Mouse (Mus musculus) testis, postnatal 14 days (tissue): ENCODE measurements at regions not wholly inside any gene's neighbourhood (a gene's known extent, or its start where the extent isn't known, plus 50 kb on each side); places are given as distances from the start of the nearest gene placed in this dataset.

Source experiments
- DNase-seq: peaks from one replicate; pipeline ENCODE4 v3.0.0; 2021; ENCODE audit warnings: low spot score

DNA sequence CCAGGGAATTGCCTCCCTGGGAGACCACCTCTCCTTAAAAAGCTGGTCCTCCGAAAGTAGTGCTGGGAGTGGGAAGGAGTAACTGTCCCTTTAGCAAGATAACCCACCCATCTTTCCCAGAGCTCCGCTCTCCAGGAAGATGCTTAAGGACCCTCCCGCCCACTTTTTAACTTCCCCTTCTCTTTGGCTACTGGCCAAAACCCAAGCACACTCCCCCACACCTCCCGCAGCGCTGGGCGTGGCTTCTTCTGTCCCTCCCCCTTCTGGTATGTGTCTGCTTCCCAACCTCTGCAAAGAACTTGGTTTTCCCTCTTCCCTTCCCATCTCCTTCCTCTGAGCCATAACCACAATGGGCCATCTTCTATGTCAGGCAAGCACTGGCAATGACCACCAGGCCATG, 85.4 kb downstream of the Rpap3 start:
- peak; percentile 41 for DNase-seq

- DNase-seq: no peak
These were observed 85.9 kb downstream of the Rpap3 start for GRCm38 (mm10) chr15:97619764-97620163.

GRCm38 (mm10) chr15:97612325-97612724, 93.3 kb downstream of the Rpap3 start:
- DNase-seq: no peak

GRCm38 (mm10) chr15:97610767-97611166, 94.9 kb downstream of the Rpap3 start:
- DNase-seq: no peak

DNA sequence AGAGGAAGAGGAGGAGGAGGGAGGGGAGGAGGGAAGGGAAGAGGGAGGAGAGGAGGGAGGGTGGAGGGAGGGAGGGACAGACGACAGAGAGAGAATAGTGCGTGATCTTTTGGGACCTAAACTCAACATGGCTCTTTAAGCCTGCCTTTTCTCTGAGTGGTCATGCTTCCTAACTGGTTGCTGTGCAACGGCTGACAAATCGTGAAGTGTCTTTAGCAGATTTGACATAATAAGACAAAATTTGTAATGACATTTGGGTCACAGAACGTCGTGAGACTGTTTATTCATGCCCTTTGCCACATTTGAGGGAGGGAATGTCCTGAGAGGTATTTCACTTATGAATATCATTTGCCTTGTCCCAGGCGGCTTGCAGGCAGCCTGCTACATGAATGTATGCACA, 96.1 kb downstream of the Rpap3 start:
- DNase-seq: no peak

GRCm38 (mm10) chr15:97608651-97609050, 97.0 kb downstream of the Rpap3 start:
- no peak for DNase-seq

DNA sequence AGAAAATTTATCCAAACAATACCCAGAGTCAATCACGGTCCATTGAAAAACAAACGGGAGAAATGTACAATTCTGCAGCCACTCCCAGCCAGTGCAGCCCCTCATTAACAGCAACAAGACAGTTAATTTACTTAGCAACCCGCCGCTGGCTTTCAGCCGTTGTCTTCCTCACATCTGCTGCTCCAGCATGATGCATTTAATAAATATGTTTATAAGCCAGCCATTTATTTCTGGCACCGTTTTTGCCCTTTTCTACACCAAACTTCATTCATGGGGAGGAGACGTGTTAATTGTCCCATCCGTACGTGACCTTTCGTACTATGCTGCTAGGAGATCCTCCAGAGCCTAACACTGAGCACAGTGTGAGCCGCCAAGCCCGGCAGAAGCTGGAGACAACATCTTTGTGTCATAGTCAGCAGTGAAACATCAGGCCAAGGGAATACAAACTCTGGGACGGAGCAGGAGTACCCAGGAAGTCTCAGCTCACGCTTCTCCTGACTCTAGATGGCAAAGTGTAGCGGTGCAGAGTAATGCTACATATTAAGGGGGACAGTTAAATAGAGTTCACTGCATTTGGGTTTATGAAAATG, 97.9 kb downstream of the Rpap3 start:
- peak; percentile 27 for DNase-seq

DNA sequence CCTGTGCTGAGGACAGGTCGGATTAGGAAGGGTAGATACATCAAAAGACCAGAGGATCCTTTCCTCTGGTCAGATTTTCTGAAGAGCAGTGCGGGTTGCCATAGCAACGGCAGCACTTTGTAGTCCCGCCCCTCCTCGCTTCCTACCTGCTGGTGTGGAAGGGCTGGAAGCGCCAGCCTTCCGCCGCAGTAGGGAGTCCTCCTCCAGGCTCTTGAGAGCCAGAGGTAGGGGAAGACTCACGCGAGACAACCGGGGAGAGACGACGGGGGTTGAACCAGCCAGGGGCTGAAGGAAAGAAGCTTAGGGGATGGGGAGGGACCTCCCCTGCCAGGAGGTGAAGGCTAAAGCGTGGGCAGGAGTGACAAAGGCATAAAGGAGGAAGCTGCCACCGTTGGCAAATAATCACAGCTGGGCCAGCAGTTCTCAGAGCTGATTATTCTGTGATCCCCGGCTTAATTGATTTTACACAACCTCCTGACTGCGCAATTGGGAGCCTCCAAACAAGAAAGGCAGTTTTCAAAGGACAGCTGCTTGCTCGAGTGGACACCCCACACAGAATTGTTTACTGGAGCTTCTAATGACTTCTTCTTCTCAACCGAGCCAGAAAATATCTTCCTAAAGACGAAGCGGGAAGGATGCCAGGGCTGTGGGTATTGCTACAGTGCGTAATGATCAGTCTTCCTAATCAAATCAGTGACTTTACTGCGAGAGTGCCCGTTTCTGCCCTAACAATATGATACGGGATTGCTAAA, 98.8 kb downstream of the Rpap3 start:
- peak; percentile 52 for DNase-seq

DNA sequence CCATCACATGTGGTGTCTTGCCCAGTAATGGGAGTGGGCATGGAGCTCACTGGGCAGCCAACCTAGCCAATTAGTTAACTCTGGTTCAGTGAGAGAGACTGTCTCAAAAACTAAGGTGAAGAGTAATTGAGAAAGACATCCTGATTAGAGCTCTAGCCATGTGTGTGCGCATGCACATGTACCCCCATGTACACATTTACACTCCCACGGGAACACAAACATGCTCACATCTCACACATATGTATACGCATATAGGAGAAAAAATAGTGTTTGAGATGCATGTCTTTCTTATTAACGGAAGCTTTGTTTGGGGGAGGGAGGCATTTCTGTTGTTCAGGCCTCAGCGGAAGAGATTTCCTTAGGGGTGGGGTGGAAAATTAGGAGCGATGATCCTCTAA, 99.4 kb downstream of the Rpap3 start:
- no peak for DNase-seq

GRCm38 (mm10) chr15:97605791-97606190, 99.8 kb downstream of the Rpap3 start:
- no peak for DNase-seq

DNA sequence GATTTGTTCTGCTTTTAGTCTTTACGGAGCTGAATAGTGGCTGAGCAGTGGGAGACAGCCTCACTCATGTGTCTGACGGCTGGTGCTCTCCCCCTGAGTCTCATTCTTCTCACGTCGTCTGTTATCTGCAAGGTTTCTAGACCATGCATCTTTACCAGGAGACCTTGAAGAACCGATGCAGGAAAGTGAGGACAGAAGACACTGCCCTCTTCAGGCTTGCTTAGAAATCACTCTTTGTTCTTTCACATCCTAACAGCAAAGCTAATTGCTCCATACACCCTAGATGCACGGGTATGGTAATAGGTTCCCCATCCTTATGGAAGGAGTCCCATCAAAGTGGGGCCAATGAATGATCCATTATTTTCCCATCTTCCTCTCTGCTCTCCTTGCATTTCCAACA, 102.1 kb downstream of the Rpap3 start:
- DNase-seq: no peak

GRCm38 (mm10) chr15:97598270-97598669, 107.4 kb downstream of the Rpap3 start:
- no peak for DNase-seq

DNA sequence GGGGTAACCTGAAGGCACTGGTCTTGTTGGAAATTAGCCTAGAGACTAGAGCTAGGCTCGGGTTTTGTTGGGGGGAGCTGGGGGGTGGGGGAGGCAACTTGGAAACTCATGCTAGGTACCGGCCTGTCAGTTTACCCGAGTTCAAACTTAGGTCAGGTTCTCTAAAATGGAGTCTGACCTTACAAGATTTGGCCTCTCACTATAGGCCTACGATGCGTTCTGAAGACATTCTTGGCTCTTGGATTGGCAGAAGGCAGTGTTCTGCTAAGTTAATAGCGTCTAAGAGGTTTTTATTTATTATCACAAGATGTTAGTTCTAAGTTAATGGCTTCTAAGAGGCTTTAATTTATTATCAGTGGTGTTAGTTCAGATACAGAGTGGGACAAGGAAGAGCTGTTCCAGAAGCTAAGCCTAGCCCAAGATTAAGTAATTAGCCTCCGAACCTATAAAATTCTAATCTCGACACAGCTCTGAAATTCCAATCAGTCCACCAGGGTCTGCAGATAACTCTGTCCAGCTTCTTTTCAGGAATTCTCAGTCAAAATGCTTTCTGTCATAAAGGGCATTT, 109.0 kb downstream of the Rpap3 start:
- no peak for DNase-seq

DNA sequence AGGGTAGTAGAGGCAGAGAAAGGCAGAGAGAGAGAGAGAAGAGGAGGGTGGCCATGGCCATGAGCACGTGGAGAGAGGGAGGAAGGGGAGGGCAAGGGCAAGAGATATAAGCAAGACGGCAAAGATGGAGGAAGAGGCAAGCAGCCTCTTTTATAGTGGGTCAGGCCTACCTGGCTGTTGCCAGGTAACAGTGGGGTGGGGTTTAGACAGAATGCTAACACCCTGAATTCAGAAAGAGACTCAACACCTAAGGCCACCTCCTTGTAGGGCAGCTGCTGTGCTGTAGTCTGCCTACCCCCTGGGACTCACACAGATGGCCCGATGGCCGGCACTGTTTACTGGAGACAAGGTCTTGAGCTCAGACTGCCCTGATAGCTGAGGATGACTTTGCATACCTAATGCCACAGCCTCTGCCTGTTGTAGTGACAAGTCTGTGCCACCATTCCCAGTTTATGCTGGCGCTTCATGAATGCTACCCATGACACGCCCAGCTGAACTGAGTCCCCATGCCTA, 110.3 kb downstream of the Rpap3 start:
- DNase-seq: no peak

- peak; percentile 25 for DNase-seq
These were observed 111.6 kb downstream of the Rpap3 start for GRCm38 (mm10) chr15:97593781-97594600.

- no peak for DNase-seq
These were observed 112.8 kb downstream of the Rpap3 start for GRCm38 (mm10) chr15:97592786-97593185.

DNA sequence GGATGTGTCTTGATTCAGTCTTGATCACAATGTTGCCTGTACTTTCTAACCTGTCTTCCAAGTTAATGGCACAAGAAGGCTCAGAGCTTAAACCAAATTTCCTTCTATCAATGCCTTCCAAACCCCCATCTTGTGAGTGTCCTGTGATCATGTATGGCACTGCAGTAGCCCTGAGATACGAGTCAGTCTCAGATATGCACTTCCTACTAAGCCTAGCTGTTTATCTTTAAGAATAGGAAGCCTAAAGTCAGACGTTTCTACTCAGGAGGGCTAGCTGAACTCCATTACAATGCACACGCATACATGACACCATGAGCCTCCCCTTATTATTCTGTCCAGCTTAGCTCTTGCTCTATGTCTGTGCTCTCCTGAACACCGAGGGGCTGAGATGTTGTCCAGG, 114.2 kb downstream of the Rpap3 start:
- no peak for DNase-seq

GRCm38 (mm10) chr15:97590732-97591292, 114.8 kb downstream of the Rpap3 start:
- no peak for DNase-seq

DNA sequence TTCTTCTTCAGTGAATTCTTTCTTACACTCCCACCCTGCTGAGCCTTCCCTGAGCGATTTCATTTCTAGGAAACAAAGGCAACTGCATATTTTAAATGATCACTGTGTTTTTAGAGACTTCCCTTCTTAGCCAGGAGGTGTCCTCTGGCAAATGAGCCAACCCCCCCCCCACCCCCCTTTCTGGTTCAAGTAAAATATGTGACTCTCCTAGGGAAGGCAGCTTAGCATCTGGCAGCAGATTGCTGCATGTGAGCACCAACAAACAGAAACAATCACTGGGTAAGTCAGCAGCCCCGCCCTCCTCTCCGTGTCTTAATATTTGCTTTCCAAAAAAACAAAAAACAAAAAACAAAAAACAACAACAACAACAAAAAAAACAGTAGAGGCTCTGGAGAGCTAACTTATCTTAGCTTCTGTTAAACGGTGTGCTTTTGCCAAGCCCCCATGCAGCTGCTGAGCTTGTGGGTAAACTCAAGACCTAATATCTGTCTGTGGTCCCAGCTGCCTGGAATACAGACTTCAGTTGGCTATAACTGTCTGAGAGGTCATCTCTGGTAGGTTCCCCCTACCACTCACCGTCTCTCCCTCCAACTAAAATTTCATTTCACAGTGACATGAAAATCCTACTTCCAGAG, 117.9 kb downstream of the Rpap3 start:
- DNase-seq: no peak

DNA sequence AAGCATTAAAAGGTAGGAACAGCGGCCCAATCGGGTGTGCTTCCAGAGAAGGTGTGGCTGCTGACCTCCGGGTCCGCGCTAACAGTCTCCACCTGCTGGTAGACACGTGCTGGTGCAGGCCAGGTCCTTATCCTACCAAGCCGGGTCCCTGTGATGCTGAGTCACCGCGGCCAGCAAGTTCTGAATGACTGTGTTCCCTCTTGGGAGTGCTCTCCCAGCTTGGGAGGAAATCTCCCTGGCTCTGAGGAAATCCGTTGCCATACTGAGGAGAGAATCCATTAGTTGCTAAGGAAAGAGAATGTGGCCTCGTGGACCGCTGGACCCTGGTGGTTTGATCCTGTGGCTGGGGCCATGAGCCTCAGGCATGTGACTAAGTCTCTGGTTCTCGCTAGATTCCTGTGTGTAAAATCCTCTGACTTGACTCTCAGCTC, 123.9 kb downstream of the Rpap3 start:
- DNase-seq: peak; percentile 76

GRCm38 (mm10) chr15:97580726-97581125, 124.9 kb downstream of the Rpap3 start:
- DNase-seq: no peak

DNA sequence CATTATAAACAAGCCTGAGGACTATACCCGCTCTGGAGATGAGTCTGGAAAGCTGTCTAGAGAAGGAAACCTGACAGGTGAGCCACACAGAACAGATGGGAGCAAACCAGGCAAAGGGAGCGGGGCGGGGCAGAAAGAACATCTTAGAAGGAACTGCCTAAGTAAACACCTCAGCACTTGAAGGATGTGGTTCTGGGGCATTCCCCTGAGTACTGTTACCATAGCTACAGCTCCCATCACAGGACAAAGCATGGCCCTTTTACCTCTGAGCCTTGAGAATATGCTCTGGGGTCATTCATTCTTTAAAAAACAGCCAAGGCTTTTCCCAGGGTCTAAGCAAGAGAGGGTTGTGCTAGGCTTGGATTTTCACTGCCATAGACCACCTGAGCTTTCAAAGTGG, 127.6 kb downstream of the Rpap3 start:
- no peak for DNase-seq
